Mouse (Mus musculus) intestine, embryonic 15.5 days (tissue): ENCODE measurements around the gene Pigyl. TPM values are rescaled to one million over a fixed set of nuclear protein-coding genes. Genes with fewer than 3 reads are reported as not detected.

Experiments used
- ATAC-seq: fragments of 200-750 bp; cut with Nextera tagmentation; 2 replicates; pipeline ENCODE4 v1.8.0; 2017; ENCODE audit warnings: moderate TSS enrichment, moderate library complexity
- H3K27ac ChIP-seq: fragments of 300-500 bp; sonication (generic); 2 replicates; pipeline ENCODE4 v1.5.1; 2015; ENCODE audit warnings: mild to moderate bottlenecking, inconsistent platforms
- H3K27me3 ChIP-seq: fragments of 300-500 bp; sonication (generic); replicated peaks from 2 replicates; pipeline ENCODE4 v1.6.1; 2015; ENCODE audit warnings: inconsistent platforms
- H3K36me3 ChIP-seq: fragments of 300-500 bp; sonication (generic); 2 replicates; pipeline ENCODE4 v1.6.1; 2015; ENCODE audit warnings: inconsistent platforms
- H3K4me1 ChIP-seq: fragments of 300-500 bp; sonication (generic); replicated peaks from 2 replicates; pipeline ENCODE4 v1.6.1; 2015; ENCODE audit warnings: inconsistent platforms
- H3K4me2 ChIP-seq: fragments of 300-500 bp; sonication (generic); replicated peaks from 2 replicates; pipeline ENCODE4 v1.6.1; 2015; ENCODE audit warnings: mild to moderate bottlenecking, inconsistent platforms
- H3K4me3 ChIP-seq: fragments of 300-500 bp; sonication (generic); replicated peaks from 2 replicates; pipeline ENCODE4 v1.5.1; 2015; ENCODE audit warnings: inconsistent platforms
- H3K9ac ChIP-seq: fragments of 300-500 bp; sonication (generic); 2 replicates; pipeline ENCODE4 v1.6.1; 2015; ENCODE audit warnings: inconsistent platforms
- H3K9me3 ChIP-seq: fragments of 300-500 bp; sonication (generic); 2 replicates; pipeline ENCODE4 v1.6.1; 2016; ENCODE audit warnings: inconsistent platforms
- WGBS: fragments of 180-500 bp; shearing (Covaris S2); methylation state at CpG from one replicate; pipeline ENCODE4 v1.1.7; 2015; 5-methylcytosine and 5-hydroxymethylcytosine counted together
- polyA plus RNA-seq: library from polyadenylated mRNA; unstranded; fragments of >200 nt; fragmentation: Nextera tagmentation; extraction: Ambion mirVana; gene quantifications from 2 replicates; pipeline ENCODE4 v1.2.1, GENCODE M21; 2015

Gene Pigyl
- 88.6 and 90.0 TPM in 2 replicates for polyA plus RNA-seq

GRCm38 (mm10) chr9:22156497-22157245 lies at the start of gene Pigyl:
Gene Pigyl (plus strand): TSS chr9:22156846.
- under 1% methylated on average over 65 of the region's 65 CpGs for WGBS
- ATAC-seq = peak; percentile 99
- no peaks in the 10 kb centered on the region for H3K27me3 ChIP-seq
- peak within 1 kb of the TSS; percentile 82 for H3K4me2 ChIP-seq
- peak within 1 kb of the TSS; percentile 73 for H3K9ac ChIP-seq
- no peaks in the 10 kb centered on the region for H3K9me3 ChIP-seq
- peak within 1 kb of the TSS; percentile 85 for H3K27ac ChIP-seq
- peaks cover 16% of the 10 kb centered on the region for H3K4me1 ChIP-seq
- H3K36me3 ChIP-seq = no peaks in the 10 kb centered on the region
- H3K4me3 ChIP-seq = peak within 1 kb of the TSS; percentile 63

- Histone ChIP-seq H3K36me3 (peaks cover 17% of the 10 kb centered on the region), H3K27me3 (no peaks in the 10 kb centered on the region), H3K27ac (no peak overlapping the region), H3K9ac (no peak overlapping the region), H3K4me1 (no peaks in the 10 kb centered on the region), H3K9me3 (no peaks in the 10 kb centered on the region), H3K4me2 (no peak overlapping the region), H3K4me3 (no peak overlapping the region)
- no peak for ATAC-seq
- WGBS = 89% methylated on average over 9 of the region's 9 CpGs
These were observed 48.5 kb upstream of the Pigyl start for GRCm38 (mm10) chr9:22108194-22108593.

GRCm38 (mm10) chr9:22115635-22116034 lies 41.0 kb upstream of the Pigyl start:
- peaks cover 12% of the 10 kb centered on the region for H3K4me1 ChIP-seq
- 91% methylated on average over 4 of the region's 4 CpGs for WGBS
- 0 out of 2 replicates have a peak overlapping the region, but pooled peaks have one; percentile 86 for H3K9ac ChIP-seq
- H3K27ac ChIP-seq = no peak overlapping the region
- ATAC-seq = no peak
- H3K36me3 ChIP-seq = peaks cover 11% of the 10 kb centered on the region
- H3K27me3 ChIP-seq = no peaks in the 10 kb centered on the region
- peak overlapping the region; percentile 86 for H3K4me2 ChIP-seq
- peak overlapping the region; percentile 86 for H3K4me3 ChIP-seq
- no peaks in the 10 kb centered on the region for H3K9me3 ChIP-seq

- no peak for ATAC-seq
- Histone ChIP-seq H3K4me3 (peak overlapping the region; percentile 86), H3K27me3 (no peaks in the 10 kb centered on the region), H3K36me3 (peaks cover 11% of the 10 kb centered on the region), H3K9me3 (no peaks in the 10 kb centered on the region), H3K4me2 (peak overlapping the region; percentile 86), H3K27ac (no peak overlapping the region), H3K9ac (peak overlapping the region; percentile 86), H3K4me1 (peaks cover 12% of the 10 kb centered on the region)
- WGBS = 20% methylated on average over 15 of the region's 15 CpGs
These were observed 40.6 kb upstream of the Pigyl start for GRCm38 (mm10) chr9:22116086-22116485.

GRCm38 (mm10) chr9:22116740-22117426 lies 39.8 kb upstream of the Pigyl start, which contains the start of gene Elof1:
Gene Elof1 (minus strand): TSS chr9:22117172.
- H3K27ac ChIP-seq = peak within 1 kb of the TSS; percentile 68
- H3K9ac ChIP-seq = peak within 1 kb of the TSS; percentile 86
- H3K4me1 ChIP-seq = peaks cover 12% of the 10 kb centered on the region
- under 1% methylated on average over 52 of the region's 52 CpGs for WGBS
- ATAC-seq = peak; percentile 97
- H3K9me3 ChIP-seq = no peaks in the 10 kb centered on the region
- peak within 1 kb of the TSS; percentile 86 for H3K4me3 ChIP-seq
- no peaks in the 10 kb centered on the region for H3K27me3 ChIP-seq
- peak within 1 kb of the TSS; percentile 86 for H3K4me2 ChIP-seq
- H3K36me3 ChIP-seq = peaks cover 11% of the 10 kb centered on the region

- H3K4me3 ChIP-seq = peak overlapping the region; percentile 86
- 37% methylated on average over 10 of the region's 10 CpGs for WGBS
- H3K27me3 ChIP-seq = no peaks in the 10 kb centered on the region
- no peak overlapping the region for H3K27ac ChIP-seq
- ATAC-seq = no peak
- H3K4me1 ChIP-seq = peaks cover 12% of the 10 kb centered on the region
- H3K36me3 ChIP-seq = peaks cover 4% of the 10 kb centered on the region
- H3K9me3 ChIP-seq = no peaks in the 10 kb centered on the region
- no peak overlapping the region for H3K9ac ChIP-seq
- peak overlapping the region; percentile 86 for H3K4me2 ChIP-seq
These were observed 38.7 kb upstream of the Pigyl start for GRCm38 (mm10) chr9:22117754-22118456.

- WGBS = 86% methylated on average over 4 of the region's 4 CpGs
- Histone ChIP-seq H3K27ac (no peak overlapping the region), H3K4me3 (no peak overlapping the region), H3K9ac (no peak overlapping the region), H3K27me3 (no peaks in the 10 kb centered on the region), H3K4me1 (peaks cover 12% of the 10 kb centered on the region), H3K36me3 (no peaks in the 10 kb centered on the region), H3K9me3 (no peaks in the 10 kb centered on the region), H3K4me2 (no peak overlapping the region)
- no peak for ATAC-seq
These were observed 37.1 kb upstream of the Pigyl start for GRCm38 (mm10) chr9:22119543-22119942.

- no peak overlapping the region for H3K4me3 ChIP-seq
- ATAC-seq = no peak
- no peak overlapping the region for H3K4me2 ChIP-seq
- H3K9ac ChIP-seq = no peak overlapping the region
- no peak overlapping the region for H3K27ac ChIP-seq
- peaks cover 7% of the 10 kb centered on the region for H3K4me1 ChIP-seq
- no peaks in the 10 kb centered on the region for H3K36me3 ChIP-seq
- H3K9me3 ChIP-seq = no peaks in the 10 kb centered on the region
- no peaks in the 10 kb centered on the region for H3K27me3 ChIP-seq
These were observed 35.1 kb upstream of the Pigyl start for GRCm38 (mm10) chr9:22121545-22121944.

GRCm38 (mm10) chr9:22122005-22122404 lies 34.6 kb upstream of the Pigyl start:
- WGBS = 69% methylated on average over 3 of the region's 3 CpGs
- H3K4me1 ChIP-seq = peaks cover 7% of the 10 kb centered on the region
- no peaks in the 10 kb centered on the region for H3K27me3 ChIP-seq
- H3K9me3 ChIP-seq = no peaks in the 10 kb centered on the region
- no peak overlapping the region for H3K9ac ChIP-seq
- no peak overlapping the region for H3K27ac ChIP-seq
- no peak overlapping the region for H3K4me2 ChIP-seq
- no peak overlapping the region for H3K4me3 ChIP-seq
- no peaks in the 10 kb centered on the region for H3K36me3 ChIP-seq
- ATAC-seq = no peak

GRCm38 (mm10) chr9:22123069-22123609 lies 33.5 kb upstream of the Pigyl start:
- Histone ChIP-seq H3K4me1 (no peaks in the 10 kb centered on the region), H3K27me3 (no peaks in the 10 kb centered on the region), H3K4me3 (no peak overlapping the region), H3K9me3 (no peaks in the 10 kb centered on the region), H3K27ac (no peak overlapping the region), H3K36me3 (no peaks in the 10 kb centered on the region), H3K9ac (no peak overlapping the region), H3K4me2 (no peak overlapping the region)
- WGBS = 86% methylated on average over 7 of the region's 7 CpGs
- no peak for ATAC-seq

GRCm38 (mm10) chr9:22124169-22124568 lies 32.5 kb upstream of the Pigyl start:
- no peak overlapping the region for H3K9ac ChIP-seq
- no peak overlapping the region for H3K4me3 ChIP-seq
- no peaks in the 10 kb centered on the region for H3K36me3 ChIP-seq
- ATAC-seq = no peak
- no peaks in the 10 kb centered on the region for H3K4me1 ChIP-seq
- 82% methylated on average over 3 of the region's 3 CpGs for WGBS
- no peak overlapping the region for H3K4me2 ChIP-seq
- H3K27ac ChIP-seq = no peak overlapping the region
- H3K27me3 ChIP-seq = no peaks in the 10 kb centered on the region
- H3K9me3 ChIP-seq = no peaks in the 10 kb centered on the region
